Mouse (Mus musculus) heart, embryonic 11.5 days (tissue): ENCODE data around the gene Ifit3. TPM values are rescaled to one million over a fixed set of nuclear protein-coding genes. Genes with fewer than 3 reads are reported as not detected.
"Not testable (repeated sequence)": the region's sequence is repeated elsewhere in the genome, so short reads cannot be mapped to it uniquely, and the experiment has no call there.

Experiments used
- ATAC-seq: fragments of 200-750 bp; cut with Nextera tagmentation; replicated peaks from 2 replicates; pipeline ENCODE4 v1.8.0; 2017; ENCODE audit warnings: moderate library complexity; ENCODE audit not compliant: insufficient number of reproducible peaks, low FRiP score, low TSS enrichment
- H3K27ac ChIP-seq: fragments of 300-500 bp; sonication (generic); 2 replicates; pipeline ENCODE4 v1.5.1; 2014; ENCODE audit warnings: mild to moderate bottlenecking, low read depth, low read length
- H3K27me3 ChIP-seq: fragments of 300-500 bp; sonication (generic); 2 replicates; pipeline ENCODE4 v1.6.1; 2014; ENCODE audit warnings: mild to moderate bottlenecking, low read length, mixed read lengths; ENCODE audit not compliant: control insufficient read depth, insufficient read depth
- H3K36me3 ChIP-seq: fragments of 300-500 bp; sonication (generic); 2 replicates; pipeline ENCODE4 v1.6.1; 2014; ENCODE audit warnings: mild to moderate bottlenecking, low read length, moderate library complexity, mixed read lengths; ENCODE audit not compliant: control insufficient read depth, insufficient read depth
- H3K4me1 ChIP-seq: fragments of 300-500 bp; sonication (generic); 2 replicates; pipeline ENCODE4 v1.6.1; 2014; ENCODE audit warnings: low read length; ENCODE audit not compliant: control insufficient read depth, insufficient read depth
- H3K4me2 ChIP-seq: fragments of 300-500 bp; sonication (generic); 2 replicates; pipeline ENCODE4 v1.6.1; 2014; ENCODE audit warnings: mild to moderate bottlenecking, moderate library complexity
- H3K4me3 ChIP-seq: fragments of 300-500 bp; sonication (generic); 2 replicates; pipeline ENCODE4 v1.5.1; 2014; ENCODE audit warnings: low read depth, low read length
- H3K9ac ChIP-seq: fragments of 300-500 bp; sonication (generic); 2 replicates; pipeline ENCODE4 v1.6.1; 2014; ENCODE audit warnings: mild to moderate bottlenecking, low read depth, low read length, moderate library complexity
- H3K9me3 ChIP-seq: fragments of 300-500 bp; sonication (generic); replicated peaks from 2 replicates; pipeline ENCODE4 v1.6.1; 2016; ENCODE audit warnings: low read length; ENCODE audit not compliant: control insufficient read depth
- WGBS: fragments of 180-500 bp; shearing (Covaris S2); extraction: QIAGEN DNeasy Blood & Tissue Kit; methylation state at CpG from one replicate; pipeline ENCODE4 v1.1.7; 2014; ENCODE audit not compliant: insufficient replicate concordance; 5-methylcytosine and 5-hydroxymethylcytosine counted together
- polyA plus RNA-seq: library from polyadenylated mRNA; unstranded; fragments of >200 nt; fragmentation: Nextera tagmentation; extraction: Ambion mirVana; gene quantifications from 2 replicates; pipeline ENCODE4 v1.2.1, GENCODE M21; 2014

Gene Ifit3
- polyA plus RNA-seq, 1 experiment from 2014 or later = 0.19 TPM

DNA sequence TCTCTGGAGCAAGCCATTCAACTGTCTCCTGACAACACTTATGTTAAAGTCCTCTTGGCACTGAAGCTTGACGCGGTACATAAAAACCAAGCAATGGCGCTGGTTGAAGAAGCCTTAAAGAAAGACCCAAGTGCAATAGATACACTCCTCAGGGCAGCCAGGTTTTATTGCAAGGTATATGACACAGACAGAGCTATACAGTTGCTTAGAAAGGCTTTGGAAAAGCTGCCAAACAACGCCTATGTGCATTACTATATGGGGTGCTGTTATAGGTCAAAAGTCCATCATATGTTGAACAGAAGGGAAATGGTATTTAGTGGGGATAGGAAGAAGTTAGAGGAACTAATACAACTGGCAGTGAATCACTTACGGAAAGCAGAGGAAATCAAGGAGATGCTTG, 9.7 kb upstream of the Ifit3 start:
- Histone ChIP-seq H3K4me3 (no peak overlapping the region), H3K4me1 (peaks cover 3% of the 10 kb centered on the region; the same call in 1 of the 2 replicates), H3K4me2 (no peak overlapping the region), H3K9ac (no peak overlapping the region), H3K9me3 (no peaks in the 10 kb centered on the region), H3K27me3 (no peaks in the 10 kb centered on the region), H3K36me3 (no peaks in the 10 kb centered on the region), H3K27ac (no peak overlapping the region)
- WGBS = 87% methylated on average over 5 of the region's 5 CpGs
- no peak for ATAC-seq

DNA sequence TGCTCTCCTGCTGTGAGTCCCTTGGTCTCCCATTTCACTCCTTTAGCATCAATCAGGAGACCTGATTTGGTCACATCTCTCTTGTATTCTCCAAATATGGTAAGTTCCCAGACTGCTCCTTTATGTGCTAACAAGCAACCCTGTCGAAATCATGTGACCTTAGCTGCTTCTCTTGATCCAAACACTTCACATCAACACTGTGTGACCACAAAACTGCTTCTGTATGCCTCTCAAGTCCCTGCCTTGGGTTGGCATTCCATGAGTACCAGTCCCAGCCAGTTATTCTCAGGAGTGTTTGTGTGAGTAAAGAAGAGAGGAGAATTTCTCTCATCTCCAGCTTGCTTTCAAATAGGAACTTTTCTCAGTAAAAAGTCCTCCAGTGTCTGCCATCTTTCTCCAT, 6.2 kb upstream of the Ifit3 start:
- no peak overlapping the region for H3K9ac ChIP-seq
- no peak for ATAC-seq
- 68% methylated on average over 1 of the region's 1 CpGs for WGBS
- no peak overlapping the region for H3K4me3 ChIP-seq
- no peak overlapping the region for H3K27ac ChIP-seq
- H3K36me3 ChIP-seq = no peaks in the 10 kb centered on the region
- no peaks in the 10 kb centered on the region for H3K27me3 ChIP-seq
- no peaks in the 10 kb centered on the region for H3K4me1 ChIP-seq
- H3K9me3 ChIP-seq = no peaks in the 10 kb centered on the region
- H3K4me2 ChIP-seq = no peak overlapping the region

DNA sequence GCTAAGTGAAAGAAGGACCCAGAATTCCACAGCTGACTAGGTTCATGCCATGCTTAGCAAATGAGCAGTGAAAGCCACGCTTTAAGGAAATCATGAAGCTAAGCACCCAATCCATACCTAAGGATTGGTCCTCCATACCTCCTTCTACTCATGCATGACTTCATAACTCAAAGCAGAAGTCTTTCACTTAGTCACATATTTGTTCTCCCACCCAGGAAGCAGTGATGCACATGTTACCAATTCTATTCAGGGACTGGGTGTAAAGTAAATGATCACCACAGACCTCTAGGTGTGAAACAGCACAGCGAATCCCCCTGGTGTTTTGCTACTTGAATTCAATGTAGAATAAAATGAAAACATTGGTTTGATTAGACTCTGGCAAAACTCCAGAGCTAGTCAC, 635 bp upstream of the Ifit3 start:
- 78% methylated on average over 2 of the region's 2 CpGs for WGBS
- not testable (repeated sequence) for H3K9ac ChIP-seq, H3K4me3 ChIP-seq, H3K4me1 ChIP-seq, ATAC-seq, H3K27me3 ChIP-seq, H3K4me2 ChIP-seq, H3K27ac ChIP-seq, H3K36me3 ChIP-seq, H3K9me3 ChIP-seq

DNA sequence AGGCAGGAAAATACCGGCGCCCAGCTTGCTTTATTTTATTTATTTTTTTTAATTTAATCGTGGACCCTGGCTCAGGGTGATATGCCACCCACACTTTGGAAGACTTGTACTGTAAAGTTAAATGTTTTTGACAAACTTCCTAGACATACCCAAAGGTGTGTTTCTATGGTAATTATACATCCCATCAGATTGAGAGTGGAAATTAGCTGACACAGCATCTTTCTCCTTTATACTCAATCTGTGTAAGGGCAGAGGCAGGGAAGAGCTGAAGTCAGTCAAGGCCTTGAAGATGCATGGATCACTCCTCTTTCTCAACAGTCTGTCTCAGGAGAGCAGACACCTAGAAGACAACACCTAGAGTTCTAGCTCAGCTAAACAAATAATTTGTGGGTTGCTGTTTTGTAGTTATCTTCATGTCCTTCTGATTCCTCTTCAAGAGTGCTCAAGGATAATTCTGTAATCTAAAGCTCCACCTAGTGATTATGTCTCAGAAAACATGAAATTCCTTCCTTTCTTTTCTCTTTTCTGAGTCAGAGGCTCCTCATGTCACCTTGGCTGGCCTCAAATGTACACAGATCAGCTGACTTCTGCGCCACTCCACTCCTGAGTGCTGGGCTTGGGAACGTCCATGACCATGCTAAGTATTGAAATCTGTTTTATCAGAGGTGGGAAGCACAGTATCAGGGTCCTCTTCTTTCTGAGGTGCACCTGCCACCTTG, 2.6 kb downstream of the Ifit3 start:
- H3K36me3 ChIP-seq, H3K9ac ChIP-seq, H3K4me3 ChIP-seq, H3K27me3 ChIP-seq, H3K9me3 ChIP-seq, H3K4me1 ChIP-seq, H3K27ac ChIP-seq, H3K4me2 ChIP-seq, ATAC-seq: not testable (repeated sequence)
- 68% methylated on average over 5 of the region's 5 CpGs for WGBS

- not testable (repeated sequence) for H3K4me2 ChIP-seq, H3K27ac ChIP-seq, H3K4me1 ChIP-seq, H3K36me3 ChIP-seq, H3K27me3 ChIP-seq, H3K9ac ChIP-seq, H3K4me3 ChIP-seq, ATAC-seq, H3K9me3 ChIP-seq
- 72% methylated on average over 6 of the region's 12 CpGs for WGBS
Measured at GRCm38 (mm10) chr19:34587898-34588692, 4.8 kb downstream of the Ifit3 start.

- H3K4me1 ChIP-seq = no peaks in the 10 kb centered on the region
- no peak overlapping the region for H3K4me3 ChIP-seq
- no peaks in the 10 kb centered on the region for H3K9me3 ChIP-seq
- no peak for ATAC-seq
- H3K9ac ChIP-seq = no peak overlapping the region
- H3K4me2 ChIP-seq = no peak overlapping the region
- H3K36me3 ChIP-seq = no peaks in the 10 kb centered on the region
- no peak overlapping the region for H3K27ac ChIP-seq
- H3K27me3 ChIP-seq = no peaks in the 10 kb centered on the region
Measured at GRCm38 (mm10) chr19:34588959-34589358, 5.6 kb downstream of the Ifit3 start.

- Histone ChIP-seq H3K4me3 (no peak overlapping the region), H3K4me2 (no peak overlapping the region), H3K9ac (no peak overlapping the region), H3K27ac (no peak overlapping the region), H3K9me3 (no peaks in the 10 kb centered on the region), H3K36me3 (no peaks in the 10 kb centered on the region), H3K4me1 (no peaks in the 10 kb centered on the region), H3K27me3 (no peaks in the 10 kb centered on the region)
- no peak for ATAC-seq
- 81% methylated on average over 2 of the region's 2 CpGs for WGBS
Measured at GRCm38 (mm10) chr19:34593456-34593855, 10.1 kb downstream of the Ifit3 start.

DNA sequence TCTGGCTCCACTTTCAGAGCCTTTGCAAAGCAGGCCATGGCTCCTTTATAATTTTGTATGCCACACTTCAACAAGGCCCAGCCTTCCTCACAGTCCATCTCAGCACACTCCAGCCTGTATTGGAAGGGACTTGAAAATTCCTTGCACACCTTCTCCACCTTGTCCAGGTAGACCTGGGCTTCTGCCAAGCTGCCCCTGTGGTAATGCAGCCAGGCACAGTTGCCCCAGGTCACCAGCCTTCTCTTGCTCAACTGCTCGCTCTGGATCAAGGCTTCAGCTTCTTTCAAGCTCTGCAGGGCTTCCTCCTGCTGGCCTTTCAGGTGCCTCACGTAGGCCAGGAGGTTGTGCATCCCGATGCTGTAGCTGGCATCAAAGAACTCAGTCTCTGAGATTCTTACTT, 11.2 kb downstream of the Ifit3 start:
- not testable (repeated sequence) for H3K9me3 ChIP-seq, ATAC-seq, H3K36me3 ChIP-seq, H3K9ac ChIP-seq, H3K27me3 ChIP-seq, H3K4me2 ChIP-seq, H3K4me3 ChIP-seq, H3K4me1 ChIP-seq, H3K27ac ChIP-seq
- WGBS = 73% methylated on average over 3 of the region's 3 CpGs

- Histone ChIP-seq H3K4me2 (no peak overlapping the region), H3K27me3 (no peaks in the 10 kb centered on the region), H3K4me1 (no peaks in the 10 kb centered on the region), H3K9me3 (no peaks in the 10 kb centered on the region), H3K9ac (no peak overlapping the region), H3K36me3 (no peaks in the 10 kb centered on the region), H3K27ac (no peak overlapping the region), H3K4me3 (no peak overlapping the region)
- no peak for ATAC-seq
Measured at GRCm38 (mm10) chr19:34596811-34597210, 13.5 kb downstream of the Ifit3 start.
